In the genomic region with DNA sequence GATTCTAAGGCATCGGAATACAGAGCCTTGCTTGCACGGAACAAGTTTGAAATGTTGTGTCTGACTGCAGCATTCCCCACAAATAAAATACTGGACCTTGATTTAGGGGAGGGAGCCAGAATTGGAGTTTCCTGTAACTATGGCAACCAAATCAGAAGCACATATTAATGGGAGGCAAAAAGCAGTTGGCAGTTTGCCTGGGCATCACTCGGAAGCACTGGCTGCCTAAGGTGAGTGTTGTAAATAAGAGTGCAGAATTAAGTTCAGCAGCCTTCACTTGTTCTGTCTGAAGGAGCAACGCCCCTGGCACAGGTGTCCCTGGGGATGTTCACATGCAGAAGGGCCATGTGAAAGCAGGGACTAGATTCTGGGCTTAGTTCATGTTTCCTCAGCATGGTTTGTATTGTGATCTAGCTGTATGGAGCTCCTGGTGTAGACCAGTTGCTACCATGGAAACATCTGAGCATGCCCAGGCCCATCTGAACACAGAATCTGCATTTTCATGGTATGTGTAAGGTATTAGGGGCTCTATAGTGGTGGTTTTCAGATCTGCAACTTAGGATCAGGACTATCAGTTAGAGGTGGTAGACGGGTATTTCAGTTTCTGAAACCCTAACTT, we compare ENCODE assay signal across 14 mouse cellular contexts. TPM values are rescaled to one million over a fixed set of nuclear protein-coding genes. Genes with fewer than 3 reads are reported as not detected.
DNase-seq lines count a peak whose midpoint lies in the region; ATAC-seq and TF ChIP-seq lines count a peak whose summit lies in the region.
"Had no signal": no experiment of that assay in that cellular context is flagged by ENCODE, and none has a peak within 500 bp of the region (broad histone marks: within the 10 kb centered on the region; RNA-seq: fewer than 3 reads in every experiment).

No protein-coding gene starts in this region.

- no peak overlapping the region for H3K27ac ChIP-seq in forebrain, embryonic 14.5 days (ENCODE audit: low read depth, low read length)
- H3K27ac ChIP-seq in forebrain, embryonic 10.5 days = no peak overlapping the region
- no peak overlapping the region for H3K27ac ChIP-seq in limb, embryonic 14.5 days (replicated peaks; ENCODE audit: low read depth, low read length)
- no peak overlapping the region for H3K27ac ChIP-seq in limb, embryonic 10.5 days
- H3K27ac ChIP-seq: heart, embryonic 15.5 days; intestine, embryonic 15.5 days had no signal

- no peaks in the 10 kb centered on the region for H3K36me3 ChIP-seq in forebrain, embryonic 14.5 days (ENCODE audit: control insufficient read depth, insufficient read depth, low read length)
- H3K36me3 ChIP-seq in forebrain, embryonic 10.5 days (replicated peaks) = no peaks in the 10 kb centered on the region
- no peaks in the 10 kb centered on the region for H3K36me3 ChIP-seq in limb, embryonic 14.5 days (ENCODE audit: control insufficient read depth, insufficient read depth, low read length)
- H3K36me3 ChIP-seq in limb, embryonic 10.5 days = no peaks in the 10 kb centered on the region
- H3K36me3 ChIP-seq: heart, embryonic 15.5 days; intestine, embryonic 15.5 days had no signal

- peaks cover 19% of the 10 kb centered on the region for H3K4me1 ChIP-seq in forebrain, embryonic 14.5 days (ENCODE audit: control insufficient read depth, insufficient read depth, low read length)
- H3K4me1 ChIP-seq in forebrain, embryonic 10.5 days = peaks cover 9% of the 10 kb centered on the region
- H3K4me1 ChIP-seq in limb, embryonic 14.5 days (ENCODE audit: control insufficient read depth, insufficient read depth, low read length) = peaks cover 13% of the 10 kb centered on the region; the same call in 1 of the 2 replicates
- peaks cover 9% of the 10 kb centered on the region for H3K4me1 ChIP-seq in limb, embryonic 10.5 days
- H3K4me1 ChIP-seq: heart, embryonic 15.5 days; intestine, embryonic 15.5 days; megakaryocyte, embryonic 14.5 days had no signal

- peak; percentile 81 for DNase-seq in forebrain, embryonic 14.5 days (ENCODE audit: low spot score)
- no peak for DNase-seq in forebrain, embryonic 10.5 days (ENCODE audit: extremely low spot score, low spot score)
- peak; percentile 29 for DNase-seq in limb, embryonic 14.5 days (ENCODE audit: low spot score)
- no peak for DNase-seq in limb, embryonic 10.5 days (ENCODE audit: low spot score)
- DNase-seq in brain, embryonic 18.5 days (ENCODE audit: low read depth, low spot score) = peak; percentile 36
- DNase-seq in layer of hippocampus, postnatal 10 days (ENCODE audit: low spot score in 2 of 2) = peak; percentile 28 to 55
- no peak for DNase-seq in thymus, postnatal 25 days
- DNase-seq: lung, adult 18-20 months had no signal

- no peaks in the 10 kb centered on the region for H3K9me3 ChIP-seq in forebrain, embryonic 14.5 days (replicated peaks; ENCODE audit: control insufficient read depth, low read length)
- H3K9me3 ChIP-seq in forebrain, embryonic 10.5 days = no peaks in the 10 kb centered on the region
- no peaks in the 10 kb centered on the region for H3K9me3 ChIP-seq in limb, embryonic 14.5 days (ENCODE audit: control insufficient read depth, low read length)
- no peaks in the 10 kb centered on the region for H3K9me3 ChIP-seq in limb, embryonic 10.5 days (replicated peaks)
- H3K9me3 ChIP-seq: heart, embryonic 15.5 days; intestine, embryonic 15.5 days had no signal

- no peaks in the 10 kb centered on the region for H3K27me3 ChIP-seq in forebrain, embryonic 14.5 days (replicated peaks; ENCODE audit: control insufficient read depth, insufficient read depth, low read length)
- no peaks in the 10 kb centered on the region for H3K27me3 ChIP-seq in forebrain, embryonic 10.5 days (ENCODE audit: poor library complexity, severe bottlenecking)
- H3K27me3 ChIP-seq in limb, embryonic 14.5 days (ENCODE audit: control insufficient read depth, insufficient read depth, low read length) = no peaks in the 10 kb centered on the region
- no peaks in the 10 kb centered on the region for H3K27me3 ChIP-seq in limb, embryonic 10.5 days (ENCODE audit: low read depth, poor library complexity, severe bottlenecking)
- H3K27me3 ChIP-seq: heart, embryonic 15.5 days; intestine, embryonic 15.5 days; megakaryocyte, embryonic 14.5 days had no signal

- no peak for TF ChIP-seq POLR2A in limb, embryonic 14.5 days (IDR thresholded peaks at IDR 0.05; ENCODE audit: borderline replicate concordance, extremely low read depth, insufficient read depth, insufficient read length)

- WGBS in forebrain, embryonic 14.5 days = 50% methylated on average over 5 of the region's 5 CpGs
- WGBS in forebrain, embryonic 10.5 days = 89% methylated on average over 5 of the region's 5 CpGs
- 51% methylated on average over 5 of the region's 5 CpGs for WGBS in limb, embryonic 14.5 days
- WGBS in limb, embryonic 10.5 days = 85% methylated on average over 5 of the region's 5 CpGs

- no peak overlapping the region for H3K4me2 ChIP-seq in forebrain, embryonic 14.5 days (ENCODE audit: low read length)
- H3K4me2 ChIP-seq in limb, embryonic 14.5 days (replicated peaks; ENCODE audit: low read depth, low read length, severe bottlenecking) = no peak overlapping the region
- H3K4me2 ChIP-seq: heart, embryonic 15.5 days; intestine, embryonic 15.5 days had no signal

- no peak overlapping the region for H3K9ac ChIP-seq in forebrain, embryonic 14.5 days (ENCODE audit: low read length)
- H3K9ac ChIP-seq in limb, embryonic 14.5 days (ENCODE audit: low read depth, low read length, severe bottlenecking) = no peak overlapping the region
- H3K9ac ChIP-seq: heart, embryonic 15.5 days; intestine, embryonic 15.5 days had no signal

- peak; percentile 66 for ATAC-seq in forebrain, embryonic 14.5 days
- no peak for ATAC-seq in limb, embryonic 14.5 days (ENCODE audit: low FRiP score, low read depth)
- no peak for ATAC-seq in activated CD4-positive, CD25-positive, alpha-beta regulatory T cell, adult 4 months
- ATAC-seq: intestine, embryonic 15.5 days had no signal

- no peak overlapping the region for H3K4me3 ChIP-seq in forebrain, embryonic 14.5 days (ENCODE audit: low read depth, low read length)
- H3K4me3 ChIP-seq in forebrain, embryonic 10.5 days = no peak overlapping the region
- no peak overlapping the region for H3K4me3 ChIP-seq in limb, embryonic 14.5 days (replicated peaks; ENCODE audit: low read length)
- H3K4me3 ChIP-seq in limb, embryonic 10.5 days = no peak overlapping the region
- H3K4me3 ChIP-seq: heart, embryonic 15.5 days; intestine, embryonic 15.5 days; megakaryocyte, embryonic 14.5 days had no signal

RNA-seq across cellular contexts. Expression of a gene that starts 28.3 kb away (rescaled TPM):
- 6.6 and 12.2 TPM in 2 replicates for polyA plus RNA-seq in forebrain, embryonic 14.5 days (2014; fragmentation: Nextera tagmentation; extraction: Ambion mirVana)
- 2.4 and 2.8 TPM in 2 replicates for polyA plus RNA-seq in forebrain, embryonic 10.5 days (2016; fragmentation: Nextera tagmentation; extraction: Ambion mirVana)
- 5.8 and 6.0 TPM in 2 replicates for polyA plus RNA-seq in limb, embryonic 14.5 days (2012; rRNA removed)
- 10.9 and 13.6 TPM in 2 replicates for polyA plus RNA-seq in limb, embryonic 14.5 days (2014; fragmentation: Nextera tagmentation; extraction: Ambion mirVana)
- polyA plus RNA-seq in limb, embryonic 10.5 days (2016; fragmentation: Nextera tagmentation; extraction: Ambion mirVana) = 0.28 and 0.63 TPM in 2 replicates
- 10 to 100 TPM; 51.1 to 57.7 TPM for total RNA-seq in layer of hippocampus, postnatal 10 days (2021)
- polyA plus RNA-seq in activated CD4-positive, CD25-positive, alpha-beta regulatory T cell, adult 4 months (2017; shearing (Covaris generic)) = 1 to 10 TPM in 1 of 2 experiments, under 1 TPM in 1; 0.63 to 1.1 TPM
- total RNA-seq: MEL had no signal
- polyA plus RNA-seq: C2C12 had no signal

Comparison
In these comparisons a context has a peak if more than half of its experiments do, and no peak if none do; other contexts are left out.
1. DNase-seq: peak in forebrain, embryonic 14.5 days (single experiment), limb, embryonic 14.5 days (single experiment), brain, embryonic 18.5 days (single experiment) and layer of hippocampus, postnatal 10 days (2 of 2); none in forebrain, embryonic 10.5 days (single experiment), limb, embryonic 10.5 days (single experiment) and thymus, postnatal 25 days (single experiment).